Mouse (Mus musculus): ENCODE data around the gene Sorbs1.

DNA sequence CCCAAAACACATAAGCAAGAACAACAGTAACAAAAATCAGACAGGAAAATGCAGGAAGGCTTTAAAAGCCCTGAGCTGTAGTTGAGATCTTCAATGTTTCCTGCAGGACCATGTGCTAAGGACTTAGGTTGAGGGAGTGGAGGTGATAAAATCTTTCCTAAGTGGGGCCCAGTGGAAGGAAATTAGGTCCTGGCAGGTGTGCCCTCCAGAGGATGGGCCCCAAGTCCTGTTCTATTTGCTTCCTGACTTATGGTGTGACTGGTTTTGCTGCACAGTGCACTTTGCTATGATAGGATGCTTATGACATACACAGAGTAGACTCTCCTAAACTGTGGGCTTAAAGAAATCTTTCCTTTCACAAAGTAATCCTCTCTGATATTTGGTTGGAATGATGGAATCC, 14.7 kb upstream of the Sorbs1 start:
- TF ChIP-seq POLR2A (IDR thresholded peaks at IDR 0.05; ENCODE audit: borderline replicate concordance, insufficient read depth, low read length) (no peak), CTCF (IDR thresholded peaks at IDR 0.05; ENCODE audit: borderline replicate concordance, insufficient read depth, low read depth, low read length) (no peak)

All from cerebellum, adult 2 months (tissue).